Mouse (Mus musculus) lung, postnatal 0 days (tissue): ENCODE measurements around the gene Abcg8.

ENCODE experiments used
- CTCF ChIP-seq: IDR thresholded peaks from 2 replicates; pipeline ENCODE4 v1.5.1; 2016; ENCODE audit warnings: antibody characterized with exemption, mild to moderate bottlenecking
- EP300 ChIP-seq: IDR thresholded peaks from 2 replicates; pipeline ENCODE4 v1.6.1; 2016; ENCODE audit warnings: antibody characterized with exemption, mild to moderate bottlenecking, control low read depth

- no peak for TF ChIP-seq EP300
- no peak for TF ChIP-seq CTCF
Measured at GRCm38 (mm10) chr17:84677595-84677994, 1.5 kb downstream of the Abcg8 start.
